ENCODE assay signal across 9 mouse cellular contexts in genomic region chr7:120097845-120098244, GRCm38 (mm10). TPM values are rescaled to one million over a fixed set of nuclear protein-coding genes. Genes with fewer than 3 reads are reported as not detected.
DNase-seq lines count a peak whose midpoint lies in the region; TF ChIP-seq lines count a peak whose summit lies in the region.
"Had no signal": no experiment of that assay in that cellular context is flagged by ENCODE, and none has a peak within 500 bp of the region (broad histone marks: within the 10 kb centered on the region; RNA-seq: fewer than 3 reads in every experiment).

No protein-coding gene starts in this region.

- intact Hi-C loops in heart, postnatal 14 days (cut with DNase I): loop anchor here (5.0 kb wide), 2 partner anchors 229 to 251 kb away; partner anchors contain the start of gene Abca15

- H3K4me3 ChIP-seq in bone marrow macrophage, adult 2 months (ENCODE audit: insufficient read depth, low read length): peak overlapping the region; percentile 43
- H3K4me3 ChIP-seq in lung, adult 2 months (replicated peaks; ENCODE audit: extremely low read depth, low read depth, low read length): peak overlapping the region; percentile 9
- H3K4me3 ChIP-seq: liver, embryonic 15.5 days had no signal

- 5% methylated on average over 7 of the region's 7 CpGs for WGBS in lung, adult 2 months

- TF ChIP-seq CTCF in bone marrow macrophage, adult 2 months (IDR thresholded peaks at IDR 0.05; ENCODE audit: low read depth, low read length): peak; percentile 72
- TF ChIP-seq CTCF in lung, adult 2 months (IDR thresholded peaks at IDR 0.05; ENCODE audit: insufficient read depth, low read length): peak; percentile 63

- H3K27ac ChIP-seq in bone marrow macrophage, adult 2 months (ENCODE audit: insufficient read depth, low read depth, low read length): no peak overlapping the region
- H3K27ac ChIP-seq: liver, embryonic 15.5 days had no signal

- DNase-seq in NIH3T3 (ENCODE audit: low read depth): peak; percentile 73
- DNase-seq in fibroblast of lung, adult 2 months (ENCODE audit: low read depth): peak; percentile 40
- peak; percentile 62 for DNase-seq in heart, postnatal 14 days
- peak; percentile 71 to 76 for DNase-seq in kidney, postnatal 4 days
- peak; percentile 68 for DNase-seq in lung, adult 2 months
- peak; percentile 83 for DNase-seq in retina, embryonic 14.5 days (ENCODE audit: low spot score)
- no peak for DNase-seq in spleen, postnatal 36 days (ENCODE audit: low spot score in 2 of 2)

- TF ChIP-seq POLR2A in bone marrow macrophage, adult 2 months (IDR thresholded peaks at IDR 0.05; ENCODE audit: borderline replicate concordance, low read depth, low read length): no peak
- no peak for TF ChIP-seq POLR2A in lung, adult 2 months (IDR thresholded peaks at IDR 0.05; ENCODE audit: borderline replicate concordance, extremely low read depth, low read depth, low read length)

- H3K4me1 ChIP-seq in bone marrow macrophage, adult 2 months (ENCODE audit: control insufficient read depth, insufficient read depth, low read length): peaks cover 2% of the 10 kb centered on the region; the same call in 1 of the 2 replicates
- no peaks in the 10 kb centered on the region; the same call in none of the 2 replicates for H3K4me1 ChIP-seq in lung, adult 2 months (ENCODE audit: control insufficient read depth, insufficient read depth, low read length)

RNA-seq across cellular contexts. Expression of gene Dnah3, which starts 2.8 kb away (rescaled TPM):
- not detected in 2 replicates for polyA plus RNA-seq in bone marrow macrophage, adult 2 months (2012; ENCODE audit: insufficient read depth, insufficient read length, missing spikeins)
- total RNA-seq in heart, postnatal 14 days (2021): under 1 TPM in 1 of 2 experiments, not detected in 1; 0.29 TPM
- 5.4 and 7.6 TPM in 2 replicates for polyA plus RNA-seq in lung, adult 2 months (2012; rRNA removed)
- polyA plus RNA-seq: liver, embryonic 15.5 days had no signal

RNA-seq across cellular contexts. Expression of gene Tmem159, which starts 4.3 kb away (rescaled TPM):
- polyA plus RNA-seq in bone marrow macrophage, adult 2 months (2012; ENCODE audit: insufficient read depth, insufficient read length, missing spikeins): 30.6 and 33.7 TPM in 2 replicates
- total RNA-seq in heart, postnatal 14 days (2021): 10 to 100 TPM; 15.9 to 17.4 TPM
- polyA plus RNA-seq in lung, adult 2 months (2012; rRNA removed): 47.3 and 57.3 TPM in 2 replicates

RNA-seq across cellular contexts. Expression of gene Zp2, which starts 47.2 kb away (rescaled TPM):
- not detected in 2 replicates for polyA plus RNA-seq in bone marrow macrophage, adult 2 months (2012; ENCODE audit: insufficient read depth, insufficient read length, missing spikeins)
- under 1 TPM; 0.32 to 0.41 TPM for total RNA-seq in heart, postnatal 14 days (2021)
- 0.05 TPM in 1 of 2 replicates, not detected in the other for polyA plus RNA-seq in lung, adult 2 months (2012; rRNA removed)
- polyA plus RNA-seq: liver, embryonic 15.5 days had no signal

Comparison
In these comparisons a context has a peak if more than half of its experiments do, and no peak if none do; other contexts are left out.
1. DNase-seq: peak in NIH3T3 (single experiment), fibroblast of lung, adult 2 months (single experiment), heart, postnatal 14 days (2 of 2), kidney, postnatal 4 days (2 of 2), lung, adult 2 months (single experiment) and retina, embryonic 14.5 days (single experiment); none in spleen, postnatal 36 days (0 of 2).